Mouse (Mus musculus) frontal cortex, adult (tissue): ENCODE results near the gene Cux1.
"Not testable (repeated sequence)": the region's sequence is repeated elsewhere in the genome, so short reads cannot be mapped to it uniquely, and the experiment has no call there.

Source experiments
- ATAC-seq: cut with Nextera tagmentation; 2 replicates; pipeline ENCODE4 v1.9.2; 2017; ENCODE audit warnings: mild to moderate bottlenecking, moderate library complexity, mixed read lengths; ENCODE audit not compliant: low TSS enrichment

Gene Cux1

GRCm38 (mm10) chr5:136246452-136246838 is 320.8 kb downstream of the Cux1 start, which contains the start of gene Sh2b2:
Gene Sh2b2, minus strand, starts transcription at chr5:136246556.
- ATAC-seq = no peak

DNA sequence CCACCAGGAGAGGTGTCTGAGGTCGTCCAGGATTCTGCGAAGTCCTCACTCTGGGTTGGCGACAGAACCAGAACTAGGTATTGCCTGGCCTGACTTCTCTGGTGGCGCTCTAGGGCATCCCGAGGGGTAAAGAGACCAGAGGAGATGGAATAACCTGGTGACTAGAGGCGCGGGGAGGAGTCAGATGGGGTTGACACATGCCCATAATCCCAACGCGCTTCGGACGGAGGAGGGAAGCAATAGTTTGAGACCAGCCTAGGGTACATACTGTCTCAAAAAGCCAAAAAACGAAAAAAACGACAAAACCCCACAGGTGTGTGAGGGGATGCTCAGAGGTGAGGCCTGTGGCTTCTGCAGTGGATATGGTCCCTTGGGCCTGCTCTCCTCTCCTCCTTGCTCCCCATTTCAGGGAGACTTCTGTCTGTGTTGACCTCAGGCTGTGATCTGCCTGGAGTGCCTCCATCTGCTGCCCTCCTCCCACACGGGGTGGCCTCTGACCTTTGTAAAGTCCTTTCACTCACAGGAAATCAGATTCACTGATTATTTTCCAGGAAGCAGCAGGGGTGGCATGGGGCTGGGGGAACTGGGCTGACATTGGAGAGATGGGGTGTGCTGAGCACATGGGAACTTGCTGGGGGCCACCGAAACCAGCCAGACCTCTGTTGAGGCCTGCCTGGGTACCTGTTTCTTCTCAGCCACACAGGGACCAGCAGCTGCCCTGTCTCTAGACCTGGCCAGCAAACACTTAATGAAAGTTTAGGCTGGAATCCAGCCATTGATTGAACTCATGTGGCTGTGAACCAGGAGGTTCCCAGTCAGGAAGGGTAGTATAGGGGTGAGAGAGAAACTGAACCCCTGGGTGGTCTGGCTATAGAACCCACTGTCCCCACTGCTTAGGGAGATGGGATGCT is 321.5 kb downstream of the Cux1 start:
- no peak; the same call in 1 of the 2 replicates for ATAC-seq

DNA sequence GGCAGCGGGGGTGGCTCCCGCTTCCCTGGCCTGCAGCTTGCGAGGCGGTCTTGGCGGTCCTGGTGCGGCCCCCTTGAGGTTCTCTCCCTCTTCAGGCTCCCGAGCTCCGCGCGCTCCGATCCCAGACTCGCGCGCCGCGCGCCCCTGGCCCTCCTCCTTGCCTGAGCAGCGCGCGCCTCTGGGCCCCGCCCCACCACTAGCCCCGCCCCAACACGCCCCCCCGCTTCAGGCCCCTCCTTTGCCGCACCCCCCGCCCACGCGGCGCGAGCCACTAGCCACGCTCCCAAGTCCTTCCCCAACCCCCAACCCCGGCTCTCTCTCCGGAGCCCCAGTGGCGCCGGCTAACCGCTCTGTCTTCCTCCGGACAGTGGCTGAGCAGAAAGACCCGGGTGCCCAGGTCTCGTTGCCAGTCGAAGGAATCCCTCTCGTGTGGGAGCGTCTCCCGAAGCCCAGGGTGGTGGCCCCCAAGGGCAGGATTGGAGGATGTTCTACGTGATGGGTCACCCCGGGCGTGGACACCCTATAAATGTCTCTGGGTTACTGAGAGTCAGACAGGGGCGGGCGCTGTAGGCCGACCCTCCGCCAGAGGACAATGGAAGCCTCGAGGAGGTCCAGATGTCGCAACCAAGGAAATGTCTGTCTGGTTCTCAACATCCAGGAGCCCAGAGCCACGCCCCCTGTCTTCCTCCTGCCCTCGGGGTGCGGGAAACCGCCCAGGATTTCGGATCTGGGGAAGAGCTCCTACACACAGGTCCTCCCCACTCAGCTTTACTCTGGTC is 322.3 kb downstream of the Cux1 start:
- ATAC-seq = peak; percentile 79

DNA sequence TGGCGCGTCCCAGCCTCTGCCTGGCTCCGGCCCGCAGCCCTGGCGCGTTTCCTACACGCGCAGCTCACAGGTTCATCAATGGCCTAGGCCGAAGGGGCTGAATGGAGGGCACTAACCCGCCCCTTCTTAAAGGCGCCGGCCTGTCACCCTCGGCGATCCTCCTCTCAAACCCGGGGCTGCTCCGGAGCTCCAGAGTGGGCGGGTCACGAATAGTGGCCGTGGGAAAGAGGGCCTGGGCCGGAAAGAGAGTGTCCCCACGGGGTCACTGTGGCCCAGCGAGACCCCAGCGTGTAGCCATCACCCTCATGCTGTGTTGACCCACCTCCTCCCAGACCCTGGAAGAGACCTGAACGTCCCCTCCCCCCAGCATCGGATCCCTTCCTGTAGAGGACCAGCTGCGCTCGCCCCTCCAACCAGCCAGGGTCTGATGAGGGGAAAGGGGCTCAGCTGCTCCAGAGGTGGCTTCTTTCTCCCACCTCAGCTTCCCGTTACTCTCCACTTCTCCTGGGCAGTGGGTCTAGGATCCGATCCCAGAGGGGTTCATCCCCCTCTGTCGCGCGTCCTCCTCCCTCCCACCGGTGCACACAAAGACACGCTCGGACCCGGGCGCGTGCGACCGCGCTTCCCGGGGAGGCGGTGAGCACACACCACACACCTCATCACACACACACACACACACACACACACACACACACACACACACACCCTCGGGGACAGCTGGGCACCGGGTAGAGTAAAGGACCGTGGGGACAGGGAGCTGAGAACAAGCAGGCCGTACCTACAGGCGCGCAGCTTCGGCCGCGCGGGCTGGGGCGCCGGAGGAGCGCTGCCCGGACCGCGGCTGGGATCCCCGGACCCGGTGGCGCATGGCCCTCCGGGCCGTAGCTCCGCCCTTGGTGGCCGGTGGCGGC is 323.2 kb downstream of the Cux1 start:
- ATAC-seq = peak; percentile 63; the same call in 1 of the 2 replicates

- no peak for ATAC-seq
Measured at GRCm38 (mm10) chr5:136241161-136241560, 326.1 kb downstream of the Cux1 start.

DNA sequence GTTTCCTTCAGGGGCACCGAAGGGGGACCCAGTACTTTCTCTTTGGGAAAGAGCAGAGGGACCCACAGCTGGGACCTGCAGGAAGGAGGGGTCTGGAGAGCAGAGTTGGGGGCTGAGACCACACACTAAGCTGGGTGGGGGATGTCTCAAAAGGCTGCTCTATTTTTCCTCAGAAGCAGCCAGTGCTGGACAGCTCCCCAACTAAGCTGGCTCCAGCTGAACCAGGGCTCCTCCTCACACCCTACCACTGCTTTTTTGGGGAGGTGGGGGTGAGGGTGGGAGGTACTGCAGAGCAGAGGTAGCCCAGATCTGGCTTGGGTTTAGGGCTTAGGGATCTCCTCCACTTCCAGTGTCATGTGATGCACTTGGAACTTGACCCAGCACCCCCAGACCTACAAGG is 326.9 kb downstream of the Cux1 start:
- no peak for ATAC-seq

DNA sequence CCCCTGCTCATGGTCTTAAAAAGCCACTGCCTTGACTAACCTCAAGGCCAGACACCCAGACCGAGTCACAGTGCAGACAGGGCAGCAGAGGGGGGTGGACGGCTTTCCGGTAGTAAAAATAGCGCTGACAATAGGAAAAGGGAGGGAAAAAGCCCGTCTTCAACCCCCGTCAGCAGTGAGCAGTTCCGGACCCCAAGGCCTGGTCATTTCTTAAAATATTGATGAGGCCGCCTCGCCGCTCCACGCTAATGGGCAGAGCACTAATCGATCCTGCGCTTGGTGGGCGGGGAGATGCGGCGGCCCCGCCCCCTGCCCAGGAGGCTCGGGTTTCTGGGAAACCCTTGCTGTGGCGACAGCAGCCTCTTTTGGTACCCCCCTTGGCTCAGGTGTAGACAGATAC is 329.7 kb downstream of the Cux1 start:
- no peak for ATAC-seq

DNA sequence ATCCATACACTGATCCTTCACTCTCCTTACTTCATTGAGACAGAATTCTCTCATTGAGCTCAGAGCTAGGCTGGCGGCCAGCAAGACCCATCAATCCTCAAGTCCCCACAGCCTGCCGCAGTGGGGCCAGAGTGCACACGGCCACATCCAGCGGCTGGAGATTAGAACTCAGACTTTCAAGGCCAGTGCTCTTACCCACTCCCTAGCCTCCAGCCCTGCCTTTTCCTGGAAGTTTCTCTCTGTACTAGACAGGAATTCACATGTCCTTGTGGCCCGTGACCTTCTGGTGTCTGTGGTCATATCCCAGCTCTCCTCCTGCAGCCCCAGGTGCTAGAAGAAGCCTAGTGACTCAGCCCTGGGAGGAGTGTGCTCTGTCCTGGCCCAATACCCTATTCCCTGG is 330.7 kb downstream of the Cux1 start:
- ATAC-seq = no peak

- ATAC-seq = no peak
Measured at GRCm38 (mm10) chr5:136230348-136231035, 336.8 kb downstream of the Cux1 start.

DNA sequence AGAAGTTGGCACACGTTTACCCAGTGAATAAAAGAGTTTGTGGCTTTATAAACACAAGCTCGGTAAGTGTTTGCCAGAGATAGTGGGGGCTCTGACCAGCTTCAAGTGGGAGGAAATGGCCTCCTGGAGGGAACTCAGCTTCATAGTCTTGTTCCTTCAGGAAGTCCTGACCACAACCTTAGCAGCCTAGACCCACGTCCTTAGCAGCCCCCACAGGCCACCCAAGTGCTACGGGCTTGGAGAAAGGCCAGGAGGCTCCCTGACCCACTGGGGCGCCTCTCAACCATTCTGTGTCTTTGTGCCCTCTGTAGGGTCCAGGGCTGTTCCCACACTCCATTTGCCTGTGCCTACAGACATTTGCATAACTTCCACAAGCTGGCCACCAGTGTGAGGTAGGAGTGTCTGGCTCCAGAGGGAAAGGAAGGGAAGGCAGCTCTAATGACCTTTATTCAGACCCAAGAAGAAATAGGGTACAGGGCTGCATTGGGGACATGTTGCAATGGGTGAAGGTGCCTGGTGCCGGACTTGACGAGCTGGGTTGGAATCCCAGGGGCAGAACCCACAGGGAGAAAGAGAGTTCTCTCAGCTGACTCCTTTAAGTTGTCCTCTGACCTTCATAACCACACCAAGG is 340.9 kb downstream of the Cux1 start:
- no peak for ATAC-seq

- no peak for ATAC-seq
Measured at GRCm38 (mm10) chr5:136218585-136218984, 348.7 kb downstream of the Cux1 start.

GRCm38 (mm10) chr5:136217932-136218381 is 349.3 kb downstream of the Cux1 start:
- no peak for ATAC-seq

DNA sequence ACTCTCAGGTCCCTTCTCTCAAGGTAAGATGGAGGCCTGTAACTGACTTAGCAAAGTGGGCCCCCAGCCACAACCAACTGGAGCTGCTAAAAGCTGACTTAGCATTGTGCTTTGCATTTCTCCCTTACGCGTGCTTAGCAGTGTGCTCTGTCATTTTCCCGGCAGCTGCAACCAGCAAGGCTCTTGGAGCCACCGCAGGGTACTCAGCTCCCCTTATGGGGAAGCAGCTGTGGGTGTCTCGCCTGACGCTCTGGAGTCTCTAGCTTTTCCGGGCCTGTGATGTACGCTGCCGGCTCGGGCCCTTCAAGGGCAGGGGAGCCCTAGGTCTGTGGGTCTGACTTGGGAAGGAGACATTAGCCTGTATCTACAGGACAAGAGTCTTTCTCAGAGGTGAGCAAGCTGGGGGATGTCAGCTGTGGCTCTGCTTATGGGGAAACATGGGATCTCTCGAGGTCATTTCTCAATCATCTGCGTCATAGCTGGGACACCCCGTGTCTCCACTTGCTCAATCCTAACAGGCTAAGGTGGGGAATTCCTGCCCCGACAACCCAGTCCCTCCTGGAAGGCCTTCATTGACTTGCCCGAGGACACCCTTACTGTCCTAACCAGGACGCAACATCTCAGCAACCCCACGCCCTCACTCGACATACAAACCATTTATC is 350.2 kb downstream of the Cux1 start:
- ATAC-seq = 0 out of 2 replicates have a peak, but pooled peaks have one; percentile 9

- no peak for ATAC-seq
Measured at GRCm38 (mm10) chr5:136215958-136216357, 351.3 kb downstream of the Cux1 start.

DNA sequence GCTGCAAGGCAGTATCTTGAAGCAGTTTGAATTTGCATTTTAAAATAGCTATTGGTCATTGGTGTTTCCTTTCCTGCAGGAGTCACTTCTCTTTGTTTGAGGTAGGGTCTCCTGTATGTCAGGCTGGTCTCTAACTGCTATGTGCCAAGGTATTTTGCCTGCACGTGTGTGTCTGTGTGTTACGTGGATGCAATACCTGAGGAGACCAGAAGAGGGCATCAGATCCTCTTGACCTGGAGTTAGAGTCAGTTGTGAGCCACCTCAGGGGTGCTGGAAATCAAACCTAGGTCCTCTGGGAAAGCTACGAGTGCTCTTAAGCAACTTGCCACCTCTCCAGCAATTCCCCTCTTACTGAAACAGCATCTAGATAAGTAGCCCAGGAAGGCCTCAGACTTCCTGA is 352.1 kb downstream of the Cux1 start:
- no peak for ATAC-seq

DNA sequence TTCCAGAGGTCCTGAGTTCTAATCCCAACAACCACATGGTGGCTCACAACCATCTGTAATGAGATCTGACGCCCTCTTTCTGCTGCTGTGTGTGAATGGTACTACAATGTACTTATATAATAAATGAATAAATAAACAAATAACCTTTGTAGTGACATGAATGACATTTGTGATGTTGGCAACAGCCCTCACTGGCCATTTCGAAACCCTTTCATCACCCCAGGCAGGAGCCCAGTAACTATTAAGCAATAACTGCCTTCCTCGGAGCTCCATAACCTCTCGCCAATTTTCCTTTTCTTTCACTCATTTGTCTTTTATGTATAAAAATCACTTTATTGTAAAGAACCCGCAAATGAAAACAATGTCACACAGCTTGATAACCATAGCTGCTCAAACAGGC is 353.6 kb downstream of the Cux1 start:
- ATAC-seq = no peak

DNA sequence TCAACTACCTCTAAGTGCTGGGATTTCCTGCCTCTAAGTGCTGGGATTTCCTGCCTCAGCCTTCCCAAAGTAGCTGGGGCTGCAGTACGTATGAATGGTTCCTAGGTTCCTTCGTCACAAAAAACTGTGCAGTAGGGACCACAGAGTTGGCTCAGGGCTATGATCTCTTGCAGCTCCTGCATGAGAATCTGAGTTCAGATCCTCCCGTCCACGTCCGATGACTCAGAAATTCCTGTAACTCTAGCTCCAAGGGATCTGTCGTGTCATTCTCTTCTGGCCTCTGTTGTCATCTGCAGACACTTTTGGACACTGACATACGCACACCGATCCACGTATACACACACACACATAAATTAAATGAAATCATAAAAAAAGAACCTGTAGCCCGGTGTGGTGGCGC is 354.6 kb downstream of the Cux1 start:
- no peak for ATAC-seq

DNA sequence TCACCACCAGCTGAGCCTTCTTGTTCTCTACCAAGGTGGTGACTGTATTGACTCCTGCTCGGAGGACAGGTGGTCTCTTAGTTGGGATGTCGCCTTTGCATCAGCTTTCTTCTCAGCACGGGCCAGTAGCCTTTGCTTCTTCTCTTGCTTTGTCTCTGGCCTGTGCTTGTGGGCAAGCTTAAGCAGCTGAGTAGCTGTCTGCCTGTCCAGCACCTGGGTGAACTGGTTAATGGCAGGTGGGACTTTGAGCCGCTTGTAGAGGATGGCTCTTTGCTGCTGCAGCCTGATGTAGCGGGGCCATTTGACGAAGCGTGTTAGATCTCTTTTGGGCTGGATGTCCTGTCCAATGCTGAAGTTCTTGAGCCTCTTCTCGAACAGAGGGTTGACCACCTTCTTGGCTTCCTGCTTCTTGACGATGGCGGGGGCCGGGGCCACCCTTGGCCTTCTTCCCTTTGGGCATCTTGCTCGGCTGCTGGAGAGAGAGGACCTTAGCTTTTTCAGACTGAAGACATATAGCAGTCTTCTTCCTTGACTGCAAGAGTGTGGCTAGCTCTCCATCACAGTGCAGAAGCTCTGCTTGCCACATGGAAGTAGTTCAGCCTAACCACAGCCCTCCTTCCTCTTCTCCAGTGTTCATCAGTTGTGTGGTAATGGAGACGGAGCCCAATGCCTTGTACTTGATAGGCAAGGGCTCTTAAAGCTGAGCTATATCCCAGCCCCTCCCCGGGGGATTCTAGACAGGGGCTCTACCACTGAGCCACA is 355.8 kb downstream of the Cux1 start:
- not testable (repeated sequence) for ATAC-seq

- no peak for ATAC-seq
Measured at GRCm38 (mm10) chr5:136210549-136210948, 356.7 kb downstream of the Cux1 start.
